ENCODE assay signal across 25 mouse cellular contexts in the genomic region with DNA sequence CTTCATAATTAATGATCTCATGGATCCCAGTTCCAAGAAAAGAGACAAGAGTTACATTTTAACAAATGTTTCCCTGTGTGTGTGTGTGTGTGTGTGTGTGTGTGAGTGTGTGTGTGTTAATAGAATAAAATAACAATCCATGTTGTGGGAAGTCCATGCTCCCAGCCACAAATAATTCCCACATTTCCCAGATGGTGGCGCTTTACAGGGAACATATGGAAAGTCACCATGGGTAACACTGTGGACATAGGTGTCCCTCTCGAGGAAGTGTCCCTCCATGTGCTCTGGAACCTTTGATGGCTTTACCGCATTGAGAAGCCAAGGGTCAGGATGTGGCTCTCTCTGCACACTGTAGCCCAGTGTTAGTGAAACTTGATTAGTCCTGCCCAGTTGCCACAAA. TPM values are rescaled to one million over a fixed set of nuclear protein-coding genes. Genes with fewer than 3 reads are reported as not detected.
"Had no signal": no experiment of that assay in that cellular context is flagged by ENCODE, and none has a peak within 500 bp of the region (broad histone marks: within the 10 kb centered on the region; RNA-seq: fewer than 3 reads in every experiment).

No protein-coding gene starts in this region.

- ATAC-seq: lung, postnatal 0 days; midbrain, embryonic 13.5 days; midbrain, embryonic 15.5 days had no signal

- H3K27ac ChIP-seq: lung, embryonic 15.5 days; macrophage; midbrain, embryonic 13.5 days; midbrain, embryonic 15.5 days; neural tube, embryonic 12.5 days; stomach, embryonic 15.5 days; stomach, postnatal 0 days had no signal

- H3K4me3 ChIP-seq: lung, embryonic 15.5 days; megakaryocyte, embryonic 14.5 days; midbrain, embryonic 13.5 days; midbrain, embryonic 15.5 days; neural tube, embryonic 12.5 days; stomach, embryonic 15.5 days had no signal

- DNase-seq: lung, adult 2 months; lung, postnatal 14 days; lung, postnatal 36 days; right cerebral cortex, postnatal 14 days; thymus, adult 2 months; thymus, postnatal 25 days; thymus, postnatal 4 days had no signal

RNA-seq across cellular contexts. Expression of a gene that starts 3.5 kb away (rescaled TPM):
- total RNA-seq: monocyte, adult 5-6 weeks; neutrophil, adult 5-6 weeks had no signal

RNA-seq across cellular contexts. Expression of a gene that starts 38.1 kb away (rescaled TPM):
- total RNA-seq: megakaryocyte progenitor cell, adult 5-6 weeks; midbrain, postnatal 0 days; monocyte, adult 5-6 weeks; neutrophil, adult 5-6 weeks had no signal
- polyA plus RNA-seq: lung, adult 2 months; lung, embryonic 15.5 days; lung, postnatal 0 days; macrophage; midbrain, embryonic 11.5 days; midbrain, embryonic 13.5 days; midbrain, embryonic 15.5 days; midbrain, postnatal 0 days; neural tube, embryonic 12.5 days; neural tube, embryonic 14.5 days; spleen, adult 2 months; stomach, postnatal 0 days; testis, adult 2 months; thymus, adult 2 months; urinary bladder, adult 2 months had no signal
